Mouse (Mus musculus) neural tube, embryonic 13.5 days (tissue): ENCODE data around the gene Cic. TPM values are rescaled to one million over a fixed set of nuclear protein-coding genes. Genes with fewer than 3 reads are reported as not detected.

Source experiments
- ATAC-seq: fragments of 200-750 bp; cut with Nextera tagmentation; 2 replicates; pipeline ENCODE4 v1.8.0; 2017; ENCODE audit warnings: low read depth, mild to moderate bottlenecking, moderate TSS enrichment, moderate library complexity
- H3K27ac ChIP-seq: fragments of 300-500 bp; sonication (generic); replicated peaks from 2 replicates; pipeline ENCODE4 v1.5.1; 2015; ENCODE audit warnings: moderate library complexity, mild to moderate bottlenecking, inconsistent platforms
- H3K27me3 ChIP-seq: fragments of 300-500 bp; sonication (generic); 2 replicates; pipeline ENCODE4 v1.6.1; 2015; ENCODE audit warnings: mild to moderate bottlenecking, inconsistent platforms
- H3K36me3 ChIP-seq: fragments of 300-500 bp; sonication (generic); 2 replicates; pipeline ENCODE4 v1.6.1; 2015; ENCODE audit warnings: mild to moderate bottlenecking, inconsistent platforms
- H3K4me1 ChIP-seq: fragments of 300-500 bp; sonication (generic); replicated peaks from 2 replicates; pipeline ENCODE4 v1.6.1; 2015; ENCODE audit warnings: inconsistent platforms
- H3K4me2 ChIP-seq: fragments of 300-500 bp; sonication (generic); 2 replicates; pipeline ENCODE4 v1.6.1; 2015; ENCODE audit warnings: inconsistent platforms, mild to moderate bottlenecking, moderate library complexity
- H3K4me3 ChIP-seq: fragments of 300-500 bp; sonication (generic); 2 replicates; pipeline ENCODE4 v1.5.1; 2015; ENCODE audit warnings: mild to moderate bottlenecking, inconsistent platforms
- H3K9ac ChIP-seq: fragments of 300-500 bp; sonication (generic); 2 replicates; pipeline ENCODE4 v1.6.1; 2015; ENCODE audit warnings: moderate library complexity, mild to moderate bottlenecking, inconsistent platforms
- H3K9me3 ChIP-seq: fragments of 300-500 bp; sonication (generic); 2 replicates; pipeline ENCODE4 v1.6.1; 2016; ENCODE audit warnings: inconsistent platforms
- WGBS: fragments of 180-500 bp; shearing (Covaris S2); methylation state at CpG from one replicate; pipeline ENCODE4 v1.1.7; 2015; 5-methylcytosine and 5-hydroxymethylcytosine counted together
- polyA plus RNA-seq: library from polyadenylated mRNA; unstranded; fragments of >200 nt; fragmentation: Nextera tagmentation; extraction: Ambion mirVana; gene quantifications from 2 replicates; pipeline ENCODE4 v1.2.1, GENCODE M21; 2015

Cic gene
- polyA plus RNA-seq, 1 experiment from 2014 or later, result 40.2 TPM

DNA sequence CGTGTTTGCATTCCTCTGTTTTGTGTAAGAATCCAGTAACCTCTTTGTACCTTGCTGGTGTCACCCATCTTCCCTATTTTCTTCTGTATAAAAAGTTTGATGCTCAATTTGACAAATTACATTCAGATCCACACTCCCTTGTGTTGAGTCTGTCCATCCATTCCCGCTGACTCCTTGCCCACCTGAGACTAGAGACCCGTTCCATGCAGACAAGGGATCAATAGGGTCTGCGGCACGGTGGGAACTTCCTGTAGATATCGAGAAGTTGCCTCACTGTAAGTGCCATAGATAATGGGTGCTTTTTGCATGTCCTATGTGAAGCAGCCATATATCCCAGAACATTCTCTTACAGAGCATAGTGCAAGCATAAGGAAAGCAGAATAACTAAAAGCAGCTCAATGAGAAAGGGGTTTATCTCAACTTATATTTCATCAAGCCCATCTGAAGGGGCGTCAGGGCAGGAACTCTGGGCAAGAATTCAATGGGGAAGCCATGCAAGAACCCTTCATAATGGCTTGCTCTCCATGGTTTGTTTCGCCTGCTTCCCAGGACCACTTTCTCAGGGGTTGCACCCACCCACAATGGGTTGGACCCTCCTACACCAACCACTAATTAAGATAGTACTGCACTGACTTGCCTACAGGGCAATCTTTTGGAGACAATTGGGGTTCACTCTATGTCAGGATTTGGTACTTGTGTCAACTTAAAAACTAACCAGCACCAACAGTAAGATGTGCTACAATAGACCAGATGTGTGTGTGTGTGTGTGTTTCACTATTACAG lies 1.1 kb upstream of the Cic start:
- Histone ChIP-seq H3K4me3 (0 out of 2 replicates have a peak overlapping the region, but pooled peaks have one; percentile 56), H3K4me2 (peak overlapping the region; percentile 58), H3K9ac (peak overlapping the region; percentile 38; the same call in 1 of the 2 replicates), H3K27me3 (no peaks in the 10 kb centered on the region), H3K4me1 (peaks cover 27% of the 10 kb centered on the region), H3K27ac (no peak overlapping the region), H3K9me3 (no peaks in the 10 kb centered on the region), H3K36me3 (peaks cover 7% of the 10 kb centered on the region)
- no peak for ATAC-seq
- 88% methylated on average over 8 of the region's 8 CpGs for WGBS

DNA sequence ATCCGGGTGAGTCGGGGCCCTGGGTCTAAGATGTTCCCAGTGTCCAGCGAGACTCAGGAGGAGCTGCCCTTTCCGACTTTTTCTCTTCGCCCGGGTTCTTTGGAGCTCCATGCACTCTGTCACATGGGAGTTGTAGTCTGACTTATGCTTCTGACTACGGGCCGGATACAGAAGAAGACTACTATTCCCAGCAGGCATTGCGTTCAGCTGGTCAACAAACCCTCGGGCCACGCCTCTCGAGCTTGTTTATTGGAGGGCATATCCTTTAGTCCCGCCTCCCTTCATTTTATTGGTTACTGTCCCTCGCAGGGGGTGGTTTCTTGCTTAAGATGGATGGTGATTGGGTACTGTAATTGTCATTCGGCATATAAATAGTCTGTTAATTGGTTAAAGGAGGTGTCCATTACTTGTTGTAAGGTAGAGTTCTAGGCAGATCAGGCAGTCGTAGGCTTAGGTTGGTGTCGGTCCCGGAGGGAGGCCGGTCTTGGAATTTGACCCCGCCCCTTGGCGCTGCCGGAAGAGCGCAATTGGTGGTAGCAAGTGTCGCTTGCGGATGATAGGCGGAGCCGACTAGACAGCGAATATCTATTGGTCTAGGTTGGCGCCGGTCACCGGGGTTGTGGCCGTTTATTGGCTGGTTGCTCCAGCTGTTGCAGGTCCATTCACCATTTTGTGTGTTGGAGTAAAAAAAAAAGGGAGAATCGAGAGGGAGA lies 403 bp downstream of the Cic start:
- Histone ChIP-seq H3K4me3 (peak overlapping the region; percentile 71), H3K27ac (peak overlapping the region; percentile 93), H3K36me3 (peaks cover 23% of the 10 kb centered on the region), H3K9ac (peak overlapping the region; percentile 82), H3K9me3 (no peaks in the 10 kb centered on the region), H3K4me2 (peak overlapping the region; percentile 88), H3K27me3 (no peaks in the 10 kb centered on the region), H3K4me1 (peaks cover 33% of the 10 kb centered on the region)
- peak; percentile 96 for ATAC-seq
- under 1% methylated on average over 33 of the region's 33 CpGs for WGBS

DNA sequence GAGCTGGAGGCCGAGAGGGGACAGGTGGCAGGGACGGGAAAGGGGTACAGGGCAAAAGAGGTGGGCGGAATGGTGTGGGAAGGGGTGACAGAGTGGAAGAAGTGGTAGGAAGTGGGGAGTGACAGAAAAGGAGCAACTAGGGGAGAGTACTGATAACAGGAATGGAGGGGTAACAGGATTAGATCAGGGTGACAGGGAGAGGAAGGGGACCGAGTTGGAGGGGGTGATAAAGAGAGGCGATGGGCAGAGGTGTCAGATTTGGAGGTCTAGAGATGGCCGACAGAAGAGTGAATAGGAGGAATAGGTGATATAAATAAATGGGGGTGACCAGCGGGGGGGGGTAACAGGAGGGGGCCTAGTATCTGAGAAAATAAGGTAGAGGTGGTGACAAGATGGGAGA lies 1.1 kb downstream of the Cic start:
- no peaks in the 10 kb centered on the region for H3K9me3 ChIP-seq
- H3K4me3 ChIP-seq, result peak overlapping the region; percentile 71
- WGBS, result 7% methylated on average over 7 of the region's 7 CpGs
- peaks cover 39% of the 10 kb centered on the region for H3K4me1 ChIP-seq
- H3K27me3 ChIP-seq, result no peaks in the 10 kb centered on the region
- 0 out of 2 replicates have a peak, but pooled peaks have one; percentile 1 for ATAC-seq
- peak overlapping the region; percentile 91 for H3K27ac ChIP-seq
- H3K36me3 ChIP-seq, result peaks cover 29% of the 10 kb centered on the region
- peak overlapping the region; percentile 82 for H3K9ac ChIP-seq
- H3K4me2 ChIP-seq, result peak overlapping the region; percentile 88

DNA sequence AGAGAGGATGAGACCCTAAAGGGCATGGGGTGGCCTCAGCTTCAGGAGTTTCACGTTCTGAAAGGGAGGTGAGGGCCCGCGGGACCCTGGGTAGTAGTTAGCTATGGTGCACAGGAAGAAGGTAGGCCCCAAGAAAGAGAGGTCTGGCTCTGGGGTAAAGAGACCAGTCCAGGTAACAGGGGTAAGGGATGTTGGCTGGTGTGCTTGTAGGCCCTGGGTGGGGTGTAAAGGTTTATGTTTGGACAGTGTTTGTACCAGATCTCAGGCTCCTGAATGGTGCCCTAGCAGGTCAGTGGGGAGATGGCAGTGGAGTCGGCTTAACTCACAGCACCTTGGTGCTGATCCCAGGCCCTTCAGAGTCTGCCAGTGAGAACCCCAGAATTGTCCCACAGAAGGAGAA lies 1.5 kb downstream of the Cic start:
- H3K4me2 ChIP-seq, result peak overlapping the region; percentile 88
- peaks cover 34% of the 10 kb centered on the region for H3K36me3 ChIP-seq
- no peaks in the 10 kb centered on the region for H3K27me3 ChIP-seq
- peak overlapping the region; percentile 91 for H3K27ac ChIP-seq
- ATAC-seq, result no peak
- H3K9ac ChIP-seq, result peak overlapping the region; percentile 82
- 37% methylated on average over 4 of the region's 4 CpGs for WGBS
- peaks cover 44% of the 10 kb centered on the region for H3K4me1 ChIP-seq
- peak overlapping the region; percentile 71 for H3K4me3 ChIP-seq
- H3K9me3 ChIP-seq, result no peaks in the 10 kb centered on the region

DNA sequence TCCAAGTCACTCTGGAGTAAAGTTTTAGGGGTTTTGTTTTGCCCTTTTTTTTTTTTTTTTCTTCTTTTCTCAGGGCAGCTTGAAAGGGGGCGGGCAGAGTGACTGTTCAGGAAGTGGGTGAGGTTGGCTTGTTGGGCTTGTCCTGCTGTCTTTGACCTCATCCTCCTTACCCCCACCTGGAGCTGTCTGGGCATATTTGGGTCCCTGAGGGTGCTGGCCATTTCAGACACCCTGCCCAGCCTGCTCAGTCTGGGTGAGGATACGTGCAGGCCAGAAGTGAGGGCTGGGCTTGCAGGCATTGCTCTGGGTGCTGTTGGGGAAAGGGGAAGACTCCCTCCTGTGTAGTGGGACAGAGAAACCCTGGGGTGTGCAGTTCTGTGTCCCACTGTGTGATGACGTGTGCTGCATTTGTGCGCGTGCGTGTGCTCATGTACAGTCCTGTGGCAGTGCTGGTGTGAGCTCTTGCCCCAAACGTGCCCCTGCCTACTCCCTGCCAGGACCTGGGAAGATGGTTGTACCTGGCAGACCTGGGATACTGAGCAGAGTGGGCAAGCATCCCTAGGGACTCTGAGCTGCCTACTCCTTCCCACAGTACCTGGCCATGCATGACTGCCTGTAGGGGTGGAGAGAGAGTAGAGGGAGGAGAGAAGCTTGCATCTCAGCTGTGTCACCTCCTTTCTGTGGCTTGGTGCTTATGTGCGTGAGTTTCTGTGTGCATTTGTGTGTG lies 2.2 kb downstream of the Cic start:
- Histone ChIP-seq H3K9ac (peak overlapping the region; percentile 82), H3K4me1 (peaks cover 50% of the 10 kb centered on the region), H3K9me3 (no peaks in the 10 kb centered on the region), H3K27me3 (no peaks in the 10 kb centered on the region), H3K27ac (no peak overlapping the region; the same call in 1 of the 2 replicates), H3K4me3 (peak overlapping the region; percentile 71), H3K4me2 (peak overlapping the region; percentile 88), H3K36me3 (peaks cover 35% of the 10 kb centered on the region)
- WGBS, result 86% methylated on average over 8 of the region's 8 CpGs
- ATAC-seq, result no peak

DNA sequence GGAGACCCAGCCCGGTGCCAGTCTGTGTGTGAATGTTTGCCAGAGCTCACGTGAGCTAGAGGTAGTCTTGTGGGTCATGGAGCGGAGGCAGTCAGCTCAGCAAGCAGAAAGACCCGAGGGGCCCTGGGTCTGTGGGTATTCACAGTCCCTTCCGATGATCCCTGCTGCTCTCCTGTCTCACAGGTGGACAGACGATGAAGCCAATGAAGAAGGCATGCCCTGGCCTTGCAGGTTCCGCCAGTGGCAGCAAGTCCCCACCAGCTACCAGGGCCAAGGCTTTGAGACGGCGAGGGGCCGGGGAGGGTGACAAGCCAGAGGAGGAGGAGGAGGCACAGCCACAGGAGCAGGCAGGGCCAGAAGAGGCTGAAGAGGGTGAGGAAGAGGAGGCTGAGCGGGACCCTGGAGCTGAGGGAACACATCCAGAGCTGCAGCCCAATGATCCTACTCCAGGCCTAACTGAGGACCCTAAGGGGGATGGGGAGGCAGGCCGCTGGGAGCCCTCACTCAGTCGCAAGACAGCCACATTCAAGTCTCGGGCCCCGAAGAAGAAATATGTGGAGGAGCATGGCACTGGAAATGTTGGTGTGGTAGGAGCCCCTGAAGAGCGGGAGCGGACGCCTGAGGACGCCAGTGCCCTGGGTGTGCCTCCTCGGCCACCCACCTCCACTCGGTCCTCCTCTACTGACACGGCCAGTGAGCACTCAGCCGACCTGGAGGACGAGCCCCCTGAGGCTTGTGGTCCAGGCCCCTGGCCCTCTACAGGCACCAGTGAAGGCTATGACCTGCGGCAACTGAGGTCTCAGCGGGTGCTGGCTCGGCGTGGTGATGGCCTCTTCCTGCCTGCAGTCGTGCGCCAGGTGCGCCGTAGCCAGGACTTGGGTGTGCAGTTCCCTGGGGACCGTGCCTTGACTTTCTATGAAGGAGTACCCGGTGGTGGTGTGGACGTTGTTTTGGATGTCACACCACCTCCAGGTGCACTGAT lies 3.4 kb downstream of the Cic start:
- WGBS, result 89% methylated on average over 35 of the region's 35 CpGs
- peaks cover 63% of the 10 kb centered on the region for H3K4me1 ChIP-seq

DNA sequence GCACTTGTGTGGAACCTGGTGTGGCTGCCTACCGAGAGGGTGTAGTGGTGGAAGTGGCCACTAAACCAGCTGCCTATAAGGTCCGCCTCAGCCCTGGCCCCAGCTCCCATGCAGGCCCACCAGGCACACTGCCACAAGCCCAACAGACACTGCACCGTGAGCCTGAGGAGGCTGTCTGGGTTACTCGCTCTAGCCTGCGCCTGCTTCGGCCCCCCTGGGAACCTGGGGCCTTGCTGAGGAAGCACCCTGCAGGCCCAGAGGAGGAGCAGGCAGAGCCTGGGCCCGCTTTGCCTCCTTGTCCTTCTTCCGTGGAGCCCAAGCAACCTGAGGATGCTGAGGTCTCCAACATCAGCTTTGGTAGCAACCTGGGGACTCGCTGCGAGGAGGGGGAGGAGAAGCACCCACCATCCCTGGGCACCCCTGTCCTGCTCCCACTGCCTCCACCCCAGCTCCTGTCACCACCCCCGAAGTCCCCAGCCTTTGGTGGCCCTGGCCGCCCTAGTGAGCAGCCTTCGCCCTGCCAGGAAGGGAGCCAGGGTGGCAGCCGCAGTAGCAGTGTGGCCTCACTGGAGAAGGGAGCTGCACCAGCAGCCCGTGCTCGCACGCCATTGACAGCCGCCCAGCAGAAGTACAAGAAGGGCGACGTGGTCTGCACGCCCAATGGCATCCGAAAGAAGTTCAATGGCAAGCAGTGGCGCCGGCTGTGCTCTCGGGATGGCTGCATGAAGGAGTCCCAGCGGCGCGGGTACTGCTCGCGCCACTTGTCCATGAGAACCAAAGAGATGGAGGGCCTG lies 4.3 kb downstream of the Cic start:
- ATAC-seq, result no peak
- 92% methylated on average over 29 of the region's 30 CpGs for WGBS
- H3K27me3 ChIP-seq, result no peaks in the 10 kb centered on the region
- no peak overlapping the region for H3K27ac ChIP-seq
- H3K4me1 ChIP-seq, result peaks cover 67% of the 10 kb centered on the region
- H3K9me3 ChIP-seq, result no peaks in the 10 kb centered on the region
- no peak overlapping the region for H3K9ac ChIP-seq
- no peak overlapping the region for H3K4me2 ChIP-seq
- H3K36me3 ChIP-seq, result peaks cover 39% of the 10 kb centered on the region
- no peak overlapping the region for H3K4me3 ChIP-seq

More for the DNA sequence above, 3.4 kb downstream of the Cic start:
- no peak overlapping the region; the same call in 1 of the 2 replicates for H3K4me2 ChIP-seq
- H3K4me3 ChIP-seq, result no peak overlapping the region
- peaks cover 39% of the 10 kb centered on the region for H3K36me3 ChIP-seq
- no peaks in the 10 kb centered on the region for H3K9me3 ChIP-seq
- ATAC-seq, result no peak
- H3K27me3 ChIP-seq, result no peaks in the 10 kb centered on the region
- H3K9ac ChIP-seq, result peak overlapping the region; percentile 82
- no peak overlapping the region for H3K27ac ChIP-seq

DNA sequence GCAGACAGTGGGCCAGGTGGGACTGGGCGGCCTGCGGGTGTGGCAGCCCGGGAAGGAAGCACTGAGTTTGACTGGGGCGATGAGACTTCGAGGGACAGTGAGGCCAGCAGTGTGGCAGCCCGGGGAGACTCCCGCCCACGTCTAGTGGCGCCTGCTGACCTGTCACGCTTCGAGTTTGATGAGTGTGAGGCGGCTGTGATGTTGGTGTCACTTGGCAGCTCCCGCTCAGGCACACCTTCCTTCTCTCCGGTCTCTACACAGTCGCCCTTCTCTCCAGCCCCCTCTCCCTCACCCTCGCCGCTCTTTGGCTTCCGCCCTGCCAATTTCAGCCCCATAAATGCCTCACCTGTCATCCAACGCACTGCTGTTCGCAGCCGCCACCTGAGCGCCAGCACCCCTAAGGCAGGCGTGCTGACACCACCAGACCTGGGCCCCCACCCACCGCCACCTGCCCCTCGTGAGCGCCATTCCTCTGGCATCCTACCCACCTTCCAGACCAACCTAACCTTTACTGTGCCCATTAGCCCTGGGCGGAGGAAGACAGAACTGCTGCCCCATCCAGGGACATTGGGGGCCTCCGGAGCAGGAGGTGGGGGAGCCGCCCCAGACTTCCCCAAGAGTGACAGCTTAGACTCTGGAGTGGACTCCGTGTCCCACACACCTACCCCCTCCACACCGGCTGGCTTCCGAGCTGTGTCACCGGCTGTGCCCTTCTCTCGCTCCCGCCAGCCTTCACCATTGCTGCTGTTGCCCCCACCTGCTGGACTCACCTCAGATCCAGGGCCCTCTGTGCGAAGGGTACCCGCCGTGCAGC lies 5.1 kb downstream of the Cic start:
- no peak overlapping the region for H3K4me2 ChIP-seq
- no peak overlapping the region for H3K4me3 ChIP-seq
- H3K9ac ChIP-seq, result 0 out of 2 replicates have a peak overlapping the region, but pooled peaks have one; percentile 41
- no peak for ATAC-seq
- no peak overlapping the region for H3K27ac ChIP-seq
- peaks cover 73% of the 10 kb centered on the region for H3K4me1 ChIP-seq
- no peaks in the 10 kb centered on the region for H3K27me3 ChIP-seq
- no peaks in the 10 kb centered on the region for H3K9me3 ChIP-seq
- 92% methylated on average over 38 of the region's 38 CpGs for WGBS
- peaks cover 39% of the 10 kb centered on the region for H3K36me3 ChIP-seq

DNA sequence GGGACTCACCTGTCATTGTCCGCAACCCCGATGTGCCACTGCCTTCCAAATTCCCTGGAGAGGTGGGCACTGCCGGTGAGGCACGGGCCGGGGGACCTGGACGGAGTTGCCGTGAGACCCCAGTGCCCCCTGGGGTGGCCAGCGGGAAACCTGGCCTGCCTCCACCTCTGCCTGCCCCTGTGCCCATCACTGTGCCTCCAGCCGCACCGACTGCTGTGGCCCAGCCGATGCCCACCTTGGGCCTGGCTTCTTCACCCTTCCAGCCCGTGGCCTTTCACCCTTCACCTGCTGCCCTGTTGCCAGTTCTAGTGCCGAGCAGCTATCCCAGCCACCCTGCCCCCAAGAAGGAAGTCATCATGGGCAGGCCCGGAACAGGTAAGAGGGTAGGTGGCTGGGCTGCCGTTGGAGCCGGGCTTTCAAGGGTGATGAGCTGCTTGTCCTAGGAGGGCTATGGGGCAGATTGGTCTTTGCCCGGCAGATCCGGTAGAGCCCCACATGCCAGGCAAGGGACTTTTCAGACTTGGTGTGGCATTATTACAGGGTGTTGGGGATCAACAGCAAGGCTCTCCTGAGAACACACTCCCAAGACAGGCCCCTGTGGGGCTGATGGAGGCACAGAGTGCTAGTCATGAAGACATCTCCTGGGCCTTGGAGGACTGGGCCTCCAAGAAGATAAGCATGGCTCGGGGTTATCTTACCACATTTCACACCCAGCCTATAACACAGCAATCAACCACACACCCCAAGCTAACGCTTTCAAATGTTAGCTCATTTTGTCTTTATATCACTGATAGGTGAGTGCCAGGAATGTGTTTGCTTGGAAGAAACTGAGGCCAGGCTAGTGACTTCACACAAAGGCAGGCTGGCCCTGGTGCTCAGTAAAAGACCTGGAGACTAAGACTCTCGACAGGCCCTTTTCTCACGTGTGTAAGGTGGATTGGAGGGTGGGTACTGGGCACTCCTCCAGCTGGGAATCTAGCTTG lies 6.0 kb downstream of the Cic start:
- Histone ChIP-seq H3K9ac (peak overlapping the region; percentile 41), H3K4me1 (peaks cover 76% of the 10 kb centered on the region), H3K27me3 (no peaks in the 10 kb centered on the region), H3K4me3 (no peak overlapping the region), H3K36me3 (peaks cover 39% of the 10 kb centered on the region), H3K9me3 (no peaks in the 10 kb centered on the region), H3K27ac (no peak overlapping the region), H3K4me2 (no peak overlapping the region)
- WGBS, result 92% methylated on average over 22 of the region's 22 CpGs
- ATAC-seq, result no peak
